Mouse (Mus musculus): ENCODE data around the gene Gm44502. TPM values are rescaled to one million over a fixed set of nuclear protein-coding genes. Genes with fewer than 3 reads are reported as not detected.
A peak's percentile ranks its signal among the peaks of the same experiment; 100 is the strongest.

Gene Gm44502
- total and polyA plus RNA-seq, 3 experiments, result 2.5 to 9.5 (median 5.5) TPM

- 40% methylated on average over 6 of the region's 6 CpGs for WGBS
- peaks cover 8% of the 10 kb centered on the region for H3K36me3 ChIP-seq (ENCODE audit: control insufficient read depth, insufficient read depth, low read length)
- no peaks in the 10 kb centered on the region for H3K27me3 ChIP-seq (ENCODE audit: control insufficient read depth, insufficient read depth, low read length)
- no peaks in the 10 kb centered on the region for H3K79me2 ChIP-seq (replicated peaks; ENCODE audit: control insufficient read depth, insufficient read depth, low read length)
- peak; percentile 69 to 83 for DNase-seq
- peak within 1 kb of the TSS; percentile 50 for H3K4me3 ChIP-seq
- H3K4me1 ChIP-seq (ENCODE audit: control insufficient read depth, insufficient read depth, low read length), result no peaks in the 10 kb centered on the region; the same call in 1 of the 2 replicates
- H3K27ac ChIP-seq, result peak within 1 kb of the TSS; percentile 99
- TF ChIP-seq POLR2A (IDR thresholded peaks at IDR 0.05; ENCODE audit: insufficient read depth, low read depth, low read length) (peak; percentile 85), EP300 (IDR thresholded peaks at IDR 0.05; ENCODE audit: insufficient read depth, low read depth, low read length) (peak; percentile 87), CTCF (IDR thresholded peaks at IDR 0.05) (no peak)
- H3K9ac ChIP-seq (ENCODE audit: low read depth, low read length), result peak within 1 kb of the TSS; percentile 77
- intact Hi-C loops (cut with DNase I), result no loop called here
Measured at GRCm38 (mm10) chr15:89425711-89426121, 3.8 kb downstream of the Gm44502 start, which contains the start of gene Cpt1b. Gene Cpt1b (minus strand): TSS chr15:89425863.

- TF ChIP-seq CTCF (IDR thresholded peaks at IDR 0.05) (no peak), EP300 (IDR thresholded peaks at IDR 0.05; ENCODE audit: insufficient read depth, low read depth, low read length) (no peak), POLR2A (IDR thresholded peaks at IDR 0.05; ENCODE audit: insufficient read depth, low read depth, low read length) (no peak)
- H3K36me3 ChIP-seq (ENCODE audit: control insufficient read depth, insufficient read depth, low read length), result peaks cover 10% of the 10 kb centered on the region
- WGBS, result 67% methylated on average over 8 of the region's 8 CpGs
Measured at GRCm38 (mm10) chr15:89424621-89425020, 4.9 kb downstream of the Gm44502 start.

GRCm38 (mm10) chr15:89421938-89422337, 7.6 kb downstream of the Gm44502 start:
- Histone ChIP-seq H3K79me2 (replicated peaks; ENCODE audit: control insufficient read depth, insufficient read depth, low read length) (no peaks in the 10 kb centered on the region), H3K27me3 (ENCODE audit: control insufficient read depth, insufficient read depth, low read length) (no peaks in the 10 kb centered on the region), H3K4me3 (no peak overlapping the region), H3K9ac (ENCODE audit: low read depth, low read length) (no peak overlapping the region), H3K36me3 (ENCODE audit: control insufficient read depth, insufficient read depth, low read length) (peaks cover 7% of the 10 kb centered on the region), H3K4me1 (ENCODE audit: control insufficient read depth, insufficient read depth, low read length) (no peaks in the 10 kb centered on the region), H3K27ac (no peak overlapping the region)
- WGBS, result 81% methylated on average over 9 of the region's 9 CpGs
- TF ChIP-seq EP300 (IDR thresholded peaks at IDR 0.05; ENCODE audit: insufficient read depth, low read depth, low read length), result no peak
- intact Hi-C loops (cut with DNase I), result no loop called here
- no peak for DNase-seq

More at GRCm38 (mm10) chr15:89424621-89425020, 4.9 kb downstream of the Gm44502 start:
- no peaks in the 10 kb centered on the region for H3K79me2 ChIP-seq (replicated peaks; ENCODE audit: control insufficient read depth, insufficient read depth, low read length)
- peak overlapping the region; percentile 44 for H3K4me3 ChIP-seq
- H3K9ac ChIP-seq (ENCODE audit: low read depth, low read length), result peak overlapping the region; percentile 43
- no peaks in the 10 kb centered on the region for H3K27me3 ChIP-seq (ENCODE audit: control insufficient read depth, insufficient read depth, low read length)
- intact Hi-C loops (cut with DNase I), result no loop called here
- no peaks in the 10 kb centered on the region; the same call in 1 of the 2 replicates for H3K4me1 ChIP-seq (ENCODE audit: control insufficient read depth, insufficient read depth, low read length)
- H3K27ac ChIP-seq, result peak overlapping the region; percentile 95
- DNase-seq, result no peak

GRCm38 (mm10) chr15:89415282-89415681, 14.2 kb downstream of the Gm44502 start:
- Histone ChIP-seq H3K4me3 (no peak overlapping the region), H3K4me1 (ENCODE audit: control insufficient read depth, insufficient read depth, low read length) (peaks cover 1% of the 10 kb centered on the region), H3K9ac (ENCODE audit: low read depth, low read length) (no peak overlapping the region), H3K27ac (peak overlapping the region; percentile 69), H3K79me2 (replicated peaks; ENCODE audit: control insufficient read depth, insufficient read depth, low read length) (no peaks in the 10 kb centered on the region), H3K36me3 (ENCODE audit: control insufficient read depth, insufficient read depth, low read length) (peaks cover 9% of the 10 kb centered on the region), H3K27me3 (ENCODE audit: control insufficient read depth, insufficient read depth, low read length) (no peaks in the 10 kb centered on the region)
- intact Hi-C loops (cut with DNase I), result no loop called here
- TF ChIP-seq CTCF (IDR thresholded peaks at IDR 0.05) (no peak), POLR2A (IDR thresholded peaks at IDR 0.05; ENCODE audit: insufficient read depth, low read depth, low read length) (peak; percentile 16; the same call in 1 of the 2 replicates), EP300 (IDR thresholded peaks at IDR 0.05; ENCODE audit: insufficient read depth, low read depth, low read length) (peak; percentile 75)
- DNase-seq, result peak in 1 of 2 experiments; percentile 59
- 48% methylated on average over 8 of the region's 8 CpGs for WGBS

- TF ChIP-seq CTCF (IDR thresholded peaks at IDR 0.05), result no peak
- no peak for TF ChIP-seq EP300 (IDR thresholded peaks at IDR 0.05; ENCODE audit: insufficient read depth, low read depth, low read length)
- no peak for TF ChIP-seq POLR2A (IDR thresholded peaks at IDR 0.05; ENCODE audit: insufficient read depth, low read depth, low read length)
- no peak within 1 kb of the TSS for H3K27ac ChIP-seq
- intact Hi-C loops (cut with DNase I), result no loop called here
- WGBS, result 77% methylated on average over 24 of the region's 24 CpGs
- DNase-seq, result no peak
- H3K79me2 ChIP-seq (replicated peaks; ENCODE audit: control insufficient read depth, insufficient read depth, low read length), result no peaks in the 10 kb centered on the region
- H3K4me3 ChIP-seq, result no peak within 1 kb of the TSS
- H3K36me3 ChIP-seq (ENCODE audit: control insufficient read depth, insufficient read depth, low read length), result no peaks in the 10 kb centered on the region
- H3K9ac ChIP-seq (ENCODE audit: low read depth, low read length), result no peak within 1 kb of the TSS
- H3K4me1 ChIP-seq (ENCODE audit: control insufficient read depth, insufficient read depth, low read length), result no peaks in the 10 kb centered on the region
- no peaks in the 10 kb centered on the region for H3K27me3 ChIP-seq (ENCODE audit: control insufficient read depth, insufficient read depth, low read length)
Measured at GRCm38 (mm10) chr15:89410118-89410517, 19.4 kb downstream of the Gm44502 start, which contains the start of gene Syce3. Gene Syce3 (minus strand): TSS chr15:89410503.

- Histone ChIP-seq H3K36me3 (ENCODE audit: control insufficient read depth, insufficient read depth, low read length) (no peaks in the 10 kb centered on the region), H3K9ac (ENCODE audit: low read depth, low read length) (no peak overlapping the region), H3K4me1 (ENCODE audit: control insufficient read depth, insufficient read depth, low read length) (no peaks in the 10 kb centered on the region), H3K4me3 (no peak overlapping the region), H3K27me3 (ENCODE audit: control insufficient read depth, insufficient read depth, low read length) (no peaks in the 10 kb centered on the region), H3K27ac (no peak overlapping the region), H3K79me2 (replicated peaks; ENCODE audit: control insufficient read depth, insufficient read depth, low read length) (no peaks in the 10 kb centered on the region)
- no peak for DNase-seq
- no peak for TF ChIP-seq POLR2A (IDR thresholded peaks at IDR 0.05; ENCODE audit: insufficient read depth, low read depth, low read length)
- TF ChIP-seq EP300 (IDR thresholded peaks at IDR 0.05; ENCODE audit: insufficient read depth, low read depth, low read length), result no peak
- TF ChIP-seq CTCF (IDR thresholded peaks at IDR 0.05), result no peak
- intact Hi-C loops (cut with DNase I), result no loop called here
Measured at GRCm38 (mm10) chr15:89406691-89407090, 22.8 kb downstream of the Gm44502 start.
